Mouse (Mus musculus) hindbrain, embryonic 10.5 days (tissue): Measurements from ENCODE around the gene Saxo1. TPM values are rescaled to one million over a fixed set of nuclear protein-coding genes. Genes with fewer than 3 reads are reported as not detected.

Experiments used
- DNase-seq: peaks from one replicate; pipeline ENCODE4 v3.0.0-alpha.2; 2017; ENCODE audit warnings: low spot score
- H3K27ac ChIP-seq: fragments of 300-500 bp; sonication (generic); 2 replicates; pipeline ENCODE4 v1.5.1; 2016; ENCODE audit warnings: mild to moderate bottlenecking, moderate library complexity
- H3K27me3 ChIP-seq: fragments of 300-500 bp; sonication (generic); 2 replicates; pipeline ENCODE4 v1.6.1; 2016; ENCODE audit warnings: mild to moderate bottlenecking; ENCODE audit not compliant: poor library complexity, insufficient read depth, severe bottlenecking
- H3K36me3 ChIP-seq: fragments of 300-500 bp; sonication (generic); 2 replicates; pipeline ENCODE4 v1.6.1; 2016; ENCODE audit warnings: mild to moderate bottlenecking, moderate library complexity
- H3K4me1 ChIP-seq: fragments of 300-500 bp; sonication (generic); replicated peaks from 2 replicates; pipeline ENCODE4 v1.6.1; 2016; ENCODE audit warnings: mild to moderate bottlenecking
- H3K4me3 ChIP-seq: fragments of 300-500 bp; sonication (generic); 2 replicates; pipeline ENCODE4 v1.5.1; 2016; ENCODE audit warnings: mild to moderate bottlenecking, moderate library complexity
- H3K9me3 ChIP-seq: fragments of 300-500 bp; sonication (generic); 2 replicates; pipeline ENCODE4 v1.6.1; 2016; ENCODE audit warnings: mild to moderate bottlenecking, moderate library complexity
- WGBS: fragments of 180-500 bp; shearing (Covaris S2); methylation state at CpG from one replicate; pipeline ENCODE4 v1.1.7; 2016; 5-methylcytosine and 5-hydroxymethylcytosine counted together
- polyA plus RNA-seq: library from polyadenylated mRNA; unstranded; fragments of >200 nt; fragmentation: Nextera tagmentation; extraction: Ambion mirVana; gene quantifications from 2 replicates; pipeline ENCODE4 v1.2.1, GENCODE M21; 2016

Gene Saxo1
- polyA plus RNA-seq, 1 experiment from 2014 or later, result not detected

DNA sequence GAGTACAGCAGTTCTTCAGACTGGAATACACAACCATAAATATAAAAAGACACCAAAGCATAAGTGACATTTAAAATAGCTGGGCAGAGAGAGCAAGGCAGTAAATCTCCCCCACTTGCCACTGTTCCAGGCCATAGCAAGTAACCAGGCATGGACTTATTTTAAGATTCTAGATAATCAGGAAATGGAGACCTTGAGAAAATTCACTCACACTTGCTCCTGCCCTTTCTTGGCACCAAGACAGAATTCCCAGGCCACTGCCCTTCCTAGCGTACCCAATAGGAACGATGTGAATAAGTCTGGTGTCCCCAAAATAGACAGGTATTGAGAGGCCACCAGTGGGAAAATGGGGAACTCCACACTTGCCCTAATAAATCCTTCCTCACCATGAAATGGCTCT lies 160.7 kb downstream of the Saxo1 start:
- Histone ChIP-seq H3K27me3 (no peaks in the 10 kb centered on the region), H3K36me3 (no peaks in the 10 kb centered on the region), H3K4me3 (no peak overlapping the region), H3K27ac (no peak overlapping the region), H3K4me1 (no peaks in the 10 kb centered on the region), H3K9me3 (no peaks in the 10 kb centered on the region)
- no peak for DNase-seq
- 86% methylated on average over 2 of the region's 2 CpGs for WGBS

DNA sequence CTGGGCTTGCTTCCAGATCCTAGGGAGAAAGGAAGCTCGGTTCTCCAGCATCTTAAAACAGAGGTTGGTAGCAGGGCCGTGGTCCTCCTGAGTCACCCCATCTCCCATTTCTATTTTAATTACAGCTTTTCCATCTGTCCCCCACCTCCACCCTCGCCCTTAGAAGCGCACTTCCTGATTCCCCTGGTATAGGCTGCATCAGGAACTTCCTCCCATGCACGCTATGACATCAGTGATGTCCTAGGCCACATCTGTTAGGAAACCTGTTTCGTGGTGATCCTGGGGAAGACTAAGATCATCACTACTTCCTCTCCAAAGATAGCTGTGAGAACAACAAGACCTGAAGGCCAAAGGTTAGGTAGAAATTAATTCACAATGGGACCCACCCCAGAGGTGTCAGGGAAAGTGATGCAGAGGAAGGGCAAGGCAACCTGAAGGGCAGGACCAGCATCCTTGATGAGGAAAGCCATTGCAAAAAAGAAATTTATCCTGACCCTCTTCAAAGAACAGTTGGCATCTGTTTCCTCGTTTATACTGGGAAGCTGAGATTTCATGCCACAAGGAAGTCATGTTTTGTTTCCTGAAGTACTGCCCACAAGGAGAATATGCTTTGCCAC lies 161.3 kb downstream of the Saxo1 start:
- no peak for DNase-seq
- no peaks in the 10 kb centered on the region for H3K9me3 ChIP-seq
- H3K27me3 ChIP-seq, result no peaks in the 10 kb centered on the region
- no peaks in the 10 kb centered on the region for H3K4me1 ChIP-seq
- H3K36me3 ChIP-seq, result no peaks in the 10 kb centered on the region
- no peak overlapping the region for H3K4me3 ChIP-seq
- WGBS, result 81% methylated on average over 7 of the region's 7 CpGs
- H3K27ac ChIP-seq, result no peak overlapping the region

DNA sequence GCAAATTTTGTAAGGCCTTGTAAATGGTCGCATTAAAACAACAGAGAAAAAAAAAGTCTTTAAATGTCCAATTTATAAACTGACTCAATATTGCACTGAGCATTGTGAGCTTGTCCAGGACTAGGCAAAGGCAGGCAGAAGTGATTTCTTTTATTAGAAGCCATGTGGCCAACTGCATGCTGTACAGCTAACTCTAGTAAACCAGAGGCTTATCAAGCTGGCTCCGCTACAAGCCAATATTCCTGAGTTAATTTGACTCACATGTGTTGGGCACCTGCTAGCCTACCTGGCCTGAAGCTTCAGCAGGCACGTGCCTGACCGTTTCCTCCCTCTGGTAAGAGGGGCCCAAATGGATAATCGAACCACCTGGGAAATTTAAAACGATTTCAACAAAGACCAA lies 162.5 kb downstream of the Saxo1 start:
- no peak overlapping the region for H3K27ac ChIP-seq
- no peak for DNase-seq
- no peaks in the 10 kb centered on the region for H3K36me3 ChIP-seq
- H3K4me1 ChIP-seq, result no peaks in the 10 kb centered on the region
- WGBS, result 85% methylated on average over 6 of the region's 6 CpGs
- H3K27me3 ChIP-seq, result no peaks in the 10 kb centered on the region
- H3K9me3 ChIP-seq, result no peaks in the 10 kb centered on the region
- H3K4me3 ChIP-seq, result no peak overlapping the region

Other genes starting within 250 kb of the Saxo1 start
- 64.2 and 73.6 TPM in 2 replicates for gene Rraga, start 17.3 kb upstream of the Saxo1 start, polyA plus RNA-seq
- 21.0 and 27.9 TPM in 2 replicates for gene Haus6, start 53.7 kb upstream of the Saxo1 start, polyA plus RNA-seq
- gene Plin2, start 111.7 kb upstream of the Saxo1 start, polyA plus RNA-seq, result 84.7 and 88.9 TPM in 2 replicates
- 5.4 and 5.5 TPM in 2 replicates for gene Dennd4c, start 190.2 kb upstream of the Saxo1 start, polyA plus RNA-seq